Mouse (Mus musculus): ENCODE measurements around the gene Fcna.
A peak's percentile ranks its signal among the peaks of the same experiment; 100 is the strongest.

Gene Fcna

DNA sequence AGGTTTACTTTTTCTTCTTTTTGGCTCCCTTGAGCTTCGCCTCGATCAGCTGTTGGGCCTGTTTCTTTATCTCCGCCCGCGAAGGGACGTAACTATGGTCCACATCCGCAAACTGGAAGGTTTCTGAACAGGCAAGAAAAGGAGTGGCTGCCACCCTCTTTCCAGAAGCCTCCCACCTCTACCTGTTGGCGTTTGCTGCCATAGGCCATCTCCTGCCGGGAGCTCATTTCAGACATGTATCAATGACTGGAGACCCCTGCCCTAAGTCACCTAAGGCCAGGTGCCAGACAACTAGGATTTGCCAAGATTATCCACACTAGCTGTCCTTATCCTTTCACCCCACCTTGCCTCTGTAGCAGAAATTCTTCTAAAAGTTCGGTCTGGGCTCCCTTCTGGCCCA, 19.2 kb downstream of the Fcna start:
- no peak for DNase-seq (ENCODE audit: low read depth, low spot score)

DNA sequence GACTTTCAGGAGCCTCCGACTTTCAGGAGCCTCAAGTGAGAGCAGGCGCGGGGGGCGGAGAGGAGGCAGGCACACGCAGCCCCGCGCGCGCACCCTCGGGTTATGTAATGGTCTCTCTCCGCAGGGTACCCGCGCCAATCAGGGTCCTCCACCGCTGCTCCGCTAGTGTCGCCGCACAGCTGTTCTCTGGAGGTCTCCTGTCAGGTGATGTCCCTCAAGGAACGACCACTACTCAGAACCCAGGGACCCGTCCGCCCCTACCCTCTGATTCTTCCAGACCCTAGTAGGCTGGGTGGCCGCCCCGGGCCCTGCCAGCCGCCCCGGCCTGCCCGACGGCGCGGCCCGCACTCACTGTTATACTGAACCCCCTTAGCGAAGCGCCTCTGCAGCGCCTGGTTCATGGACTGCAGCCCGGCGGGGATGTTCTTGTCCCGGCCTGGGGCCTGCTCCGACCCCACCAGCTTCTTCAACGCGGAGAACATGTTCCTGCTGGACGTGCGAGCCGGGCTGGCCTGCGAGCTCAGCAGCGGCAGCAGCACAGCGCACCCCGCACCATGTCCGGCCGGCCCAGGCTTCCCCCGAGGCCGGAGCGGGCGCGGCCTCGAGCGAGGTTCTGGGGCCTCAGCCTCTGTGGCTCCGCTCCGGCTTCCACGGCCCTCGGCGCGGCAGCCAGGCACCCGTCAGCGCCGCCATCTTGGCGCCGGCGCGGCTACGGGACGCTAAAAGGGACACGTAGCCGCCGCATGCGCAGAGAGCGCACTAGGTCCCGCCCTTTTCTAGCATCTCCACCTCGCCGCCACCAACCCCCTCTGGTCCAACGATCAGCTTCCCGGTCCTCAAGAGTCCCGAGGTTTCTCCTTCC, 19.8 kb downstream of the Fcna start, which contains the start of gene Rabl6:
Rabl6 (minus strand) TSS at position 761 of the 862 bp plus-strand sequence.
- DNase-seq (ENCODE audit: low read depth, low spot score): peak; percentile 87

DNA sequence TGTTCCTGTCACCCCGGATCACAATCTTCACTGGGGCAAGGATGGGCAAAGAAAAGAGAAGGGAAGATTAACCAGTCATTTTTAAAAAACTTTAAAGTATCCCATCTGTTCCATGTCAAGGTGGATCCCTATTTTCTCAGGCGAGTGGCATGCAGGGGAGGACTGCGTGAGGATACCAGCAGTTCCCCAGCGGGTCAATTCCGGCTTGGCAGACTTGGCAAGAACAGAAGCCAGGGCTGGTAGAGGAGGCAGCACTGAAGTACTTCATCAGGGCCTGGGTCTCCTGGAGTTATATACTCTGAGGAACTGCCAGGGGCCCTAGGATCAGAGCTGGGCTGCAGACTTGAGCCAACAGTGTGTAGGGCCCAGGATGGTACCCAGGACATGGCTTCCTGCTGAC, 25.3 kb downstream of the Fcna start:
- no peak for DNase-seq (ENCODE audit: low read depth, low spot score)

DNA sequence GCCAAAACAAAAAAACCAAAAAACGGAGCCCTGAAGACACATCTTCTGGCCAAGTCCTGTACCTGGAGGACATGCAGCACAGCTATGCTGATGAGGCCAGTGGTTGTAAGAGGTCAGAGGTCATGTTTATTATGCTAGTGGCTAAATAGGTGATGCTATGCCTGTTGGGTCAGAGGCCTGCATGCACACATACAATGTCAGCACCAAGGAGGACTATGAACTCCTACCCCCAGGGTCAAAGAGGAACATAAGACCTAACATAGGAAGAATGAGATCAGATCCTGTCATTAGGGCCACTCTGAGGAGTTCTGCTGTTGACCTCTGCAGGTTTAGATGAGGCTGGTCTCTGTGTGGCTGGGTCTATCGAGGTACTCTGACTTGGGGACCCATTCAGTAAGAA, 27.8 kb downstream of the Fcna start:
- no peak for DNase-seq (ENCODE audit: low read depth, low spot score)

DNA sequence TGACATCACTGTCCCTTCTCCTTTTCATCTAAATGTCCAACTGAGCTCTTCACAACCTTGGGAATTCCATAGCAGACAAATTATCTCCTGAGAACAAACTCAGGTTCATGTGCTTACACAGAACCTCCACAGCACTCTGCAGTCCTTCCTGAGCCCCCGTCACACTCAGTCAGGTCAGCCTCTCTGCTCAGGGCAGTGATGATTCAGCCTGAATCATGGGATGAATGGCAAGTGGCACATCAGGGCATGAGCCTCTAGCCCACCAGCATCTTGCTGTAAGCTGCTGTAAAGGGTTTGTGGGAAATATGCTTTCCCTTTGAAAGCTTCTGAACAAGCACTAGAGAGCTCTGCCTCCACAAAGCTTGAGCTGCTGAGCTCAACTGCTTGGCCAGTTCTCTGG, 29.1 kb downstream of the Fcna start:
- no peak for DNase-seq (ENCODE audit: low read depth, low spot score)

DNA sequence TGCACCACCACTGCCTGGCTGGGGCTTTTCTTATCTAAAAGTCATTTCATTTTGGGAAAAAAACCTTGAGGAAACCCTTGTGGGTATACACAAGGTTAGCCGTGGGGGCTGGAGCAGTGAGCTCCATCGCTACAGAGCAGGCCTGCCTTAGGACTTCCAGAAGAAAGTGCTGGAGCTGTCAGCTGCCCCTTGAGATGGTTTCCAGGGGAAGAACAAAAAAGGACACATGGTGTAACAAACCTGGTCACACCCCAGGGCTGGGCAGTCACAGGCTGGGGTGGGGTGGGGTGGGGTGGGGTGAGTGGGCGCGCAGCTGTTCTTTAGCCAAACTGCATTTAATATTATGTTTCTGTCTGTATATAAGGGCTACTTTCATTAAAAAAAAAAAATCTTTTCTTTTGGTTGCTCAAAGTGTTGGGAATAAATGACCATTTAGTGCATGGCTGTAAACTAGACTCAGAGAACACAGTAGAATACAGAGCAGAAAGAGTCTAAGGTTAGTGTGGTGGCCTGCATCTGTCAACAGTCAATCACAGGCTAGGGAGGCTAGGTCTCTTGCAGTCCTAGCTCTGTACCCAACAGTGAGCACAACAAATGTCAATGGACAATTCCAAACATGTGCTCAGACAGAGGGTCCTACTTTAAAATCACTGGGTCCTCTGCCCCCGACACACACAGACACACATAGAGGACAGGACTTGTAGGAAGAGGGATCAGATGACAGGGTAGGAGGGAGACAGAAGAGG, 30.9 kb downstream of the Fcna start:
- DNase-seq (ENCODE audit: low read depth, low spot score): no peak

DNA sequence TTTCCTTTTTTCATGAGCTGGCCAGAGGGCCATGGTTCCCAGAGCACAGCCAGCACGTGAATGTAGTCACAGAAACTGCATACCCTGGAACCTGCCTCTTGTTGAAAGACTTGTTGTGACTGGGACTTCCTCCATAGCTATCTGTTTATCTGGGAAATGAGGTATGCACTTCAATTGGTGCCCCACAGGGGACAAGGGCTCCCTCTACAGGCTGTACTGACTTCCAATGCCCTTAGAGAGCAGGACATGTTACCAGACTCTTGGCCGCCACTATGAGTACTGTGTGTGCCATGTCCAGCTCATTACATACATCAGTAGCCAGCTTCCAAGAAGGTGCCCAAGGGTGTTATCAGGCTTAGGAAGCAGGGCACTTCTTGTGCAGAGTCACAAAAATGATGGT, 36.0 kb downstream of the Fcna start:
- DNase-seq (ENCODE audit: low read depth, low spot score): peak; percentile 53

DNA sequence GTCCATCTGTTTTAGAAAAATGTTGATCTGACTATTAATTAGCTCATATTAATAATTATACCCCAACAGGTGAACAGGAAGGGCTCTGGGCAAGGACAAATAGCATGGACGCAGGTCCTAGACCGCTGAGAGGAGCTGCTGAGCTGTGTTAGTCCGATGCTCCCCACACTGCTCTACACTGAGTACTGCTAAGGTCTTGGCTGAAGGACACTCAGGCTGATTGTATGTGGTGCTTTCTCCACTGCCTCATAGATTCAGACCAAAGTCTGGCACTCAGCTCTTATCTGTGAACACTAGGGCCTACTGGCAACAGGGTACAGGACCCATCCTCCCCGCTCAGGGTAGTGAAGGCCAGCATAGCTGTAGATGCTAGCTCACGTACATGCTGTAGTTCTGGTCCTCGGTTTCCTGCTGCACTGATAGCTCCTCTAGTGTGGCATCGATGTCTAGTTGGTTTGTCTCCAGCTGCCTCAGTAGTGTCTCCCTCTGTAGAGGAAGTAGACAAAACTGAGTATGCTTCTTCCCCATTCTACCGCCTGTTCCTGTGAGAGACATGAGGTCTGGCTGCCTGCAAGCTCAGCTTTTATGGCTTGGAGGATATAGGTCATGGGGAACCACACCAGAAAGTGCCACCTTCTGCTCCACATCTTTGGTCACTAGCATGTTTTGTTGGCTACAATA, 39.5 kb downstream of the Fcna start:
- DNase-seq (ENCODE audit: low read depth, low spot score): no peak

DNA sequence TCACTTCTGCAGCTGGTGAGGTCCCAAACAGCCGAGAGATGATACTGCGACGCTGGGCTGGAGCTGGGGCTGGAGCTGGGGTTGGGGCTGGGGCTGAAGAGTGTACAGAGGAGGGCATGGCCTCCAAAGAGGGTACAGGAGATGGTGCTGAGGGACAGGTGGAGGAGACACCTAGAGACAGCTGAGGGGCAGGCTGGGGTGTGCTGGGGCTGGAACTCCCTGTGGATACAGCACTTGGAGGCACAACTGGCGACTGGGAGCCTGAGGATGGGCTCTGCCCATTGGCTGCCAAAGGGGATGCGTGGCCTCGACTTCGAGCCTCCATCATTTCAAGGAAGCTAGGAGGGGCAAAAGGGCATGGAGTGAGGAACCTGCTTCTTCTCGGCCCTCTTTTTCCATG, 40.5 kb downstream of the Fcna start:
- no peak for DNase-seq (ENCODE audit: low read depth, low spot score)

DNA sequence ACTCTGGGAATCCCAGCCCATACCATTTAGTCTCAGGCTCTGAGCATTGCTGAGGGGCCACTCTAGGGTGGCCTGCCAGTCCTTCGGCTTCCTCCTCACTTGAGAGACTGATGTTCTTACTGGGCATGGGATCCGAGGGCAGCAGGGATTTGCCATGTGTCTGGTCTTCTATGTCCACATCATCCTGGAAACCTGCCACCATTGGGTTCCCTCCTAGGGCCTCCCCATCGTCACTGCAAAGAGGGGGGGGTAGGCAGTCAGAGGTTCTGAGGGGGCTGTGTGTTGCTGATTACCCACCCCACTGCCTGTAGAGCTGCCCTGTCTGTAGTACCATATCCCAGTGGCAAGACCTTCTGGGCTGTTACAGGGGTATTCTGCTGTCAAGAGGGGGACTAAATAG, 42.2 kb downstream of the Fcna start:
- no peak for DNase-seq (ENCODE audit: low read depth, low spot score)

DNA sequence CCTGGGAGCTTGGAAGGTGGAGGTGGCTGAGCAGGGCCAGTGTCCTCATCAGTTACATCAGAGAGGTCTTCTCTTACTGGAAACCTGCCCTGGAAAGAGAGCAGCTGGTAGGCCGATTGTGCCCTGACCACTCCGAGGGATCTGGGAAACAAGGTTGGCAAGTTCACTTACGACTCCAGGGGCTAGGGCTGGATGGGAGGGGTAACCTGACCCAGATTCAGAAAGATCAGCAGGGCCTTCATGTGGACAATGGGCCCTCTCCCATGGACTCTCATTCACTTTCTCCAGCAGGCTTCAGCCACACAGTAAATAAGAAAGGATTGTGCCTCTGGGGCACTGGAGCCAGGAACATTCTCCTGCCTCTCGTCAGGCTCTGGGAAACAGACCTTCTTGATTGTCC, 43.0 kb downstream of the Fcna start:
- no peak for DNase-seq (ENCODE audit: low read depth, low spot score)

DNA sequence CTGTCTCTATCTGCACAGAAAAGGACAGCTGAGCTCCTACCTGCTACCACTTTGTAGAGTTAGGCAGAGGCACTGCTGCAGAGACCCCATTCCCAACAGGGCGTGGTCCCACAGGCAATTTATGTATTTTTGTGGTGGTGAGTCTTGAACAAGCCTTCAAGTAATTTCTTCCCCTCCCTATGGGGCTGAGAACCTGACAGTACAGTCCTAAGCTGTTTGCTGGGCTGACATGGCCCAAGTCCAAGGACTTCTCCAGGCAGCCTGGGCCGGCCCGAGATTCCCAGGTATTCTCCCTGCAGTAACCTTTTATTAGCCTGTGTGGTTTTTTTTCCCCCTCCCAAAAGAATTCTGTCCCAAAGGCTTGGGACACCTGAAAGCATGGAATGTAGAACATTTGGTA, 43.7 kb downstream of the Fcna start:
- DNase-seq (ENCODE audit: low read depth, low spot score): no peak

DNA sequence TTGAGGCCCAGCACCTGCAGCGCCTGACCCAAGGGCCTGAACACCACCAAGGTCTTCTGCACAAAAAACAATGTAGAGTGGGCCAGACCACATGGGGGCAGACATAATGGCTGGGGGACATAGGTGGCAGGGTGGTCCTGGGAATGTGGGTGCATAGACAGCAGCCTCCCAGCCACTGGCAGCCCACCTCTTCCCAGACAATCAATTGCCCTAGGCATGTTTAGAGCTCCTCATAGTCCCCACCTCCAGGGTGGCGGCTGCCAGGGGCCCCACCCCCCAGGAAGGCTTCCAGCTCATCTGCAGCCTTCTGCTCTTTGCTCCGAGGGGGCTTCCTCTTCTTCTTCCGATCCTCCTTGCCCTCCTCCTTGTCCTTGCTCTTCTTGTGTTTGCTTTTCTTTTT, 44.3 kb downstream of the Fcna start:
- DNase-seq (ENCODE audit: low read depth, low spot score): no peak

DNA sequence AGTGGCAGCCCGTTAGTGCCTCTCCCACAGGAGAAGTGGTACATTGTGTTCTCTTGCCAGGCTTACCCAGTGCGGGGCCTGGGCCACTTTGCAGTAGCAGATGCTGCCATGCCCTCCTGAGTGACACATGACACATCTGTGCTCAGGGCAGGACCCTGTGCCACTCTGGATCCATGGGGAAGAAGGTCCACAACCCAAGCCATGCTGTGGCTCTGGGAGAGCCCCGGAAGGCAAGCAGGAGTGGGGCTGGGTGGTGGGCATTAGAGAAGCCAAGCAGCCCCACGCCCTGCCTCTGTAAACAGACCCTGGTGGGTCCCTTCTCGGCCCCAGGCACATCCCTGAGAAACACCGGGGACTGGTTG, 44.7 kb downstream of the Fcna start:
- DNase-seq (ENCODE audit: low read depth, low spot score): no peak

DNA sequence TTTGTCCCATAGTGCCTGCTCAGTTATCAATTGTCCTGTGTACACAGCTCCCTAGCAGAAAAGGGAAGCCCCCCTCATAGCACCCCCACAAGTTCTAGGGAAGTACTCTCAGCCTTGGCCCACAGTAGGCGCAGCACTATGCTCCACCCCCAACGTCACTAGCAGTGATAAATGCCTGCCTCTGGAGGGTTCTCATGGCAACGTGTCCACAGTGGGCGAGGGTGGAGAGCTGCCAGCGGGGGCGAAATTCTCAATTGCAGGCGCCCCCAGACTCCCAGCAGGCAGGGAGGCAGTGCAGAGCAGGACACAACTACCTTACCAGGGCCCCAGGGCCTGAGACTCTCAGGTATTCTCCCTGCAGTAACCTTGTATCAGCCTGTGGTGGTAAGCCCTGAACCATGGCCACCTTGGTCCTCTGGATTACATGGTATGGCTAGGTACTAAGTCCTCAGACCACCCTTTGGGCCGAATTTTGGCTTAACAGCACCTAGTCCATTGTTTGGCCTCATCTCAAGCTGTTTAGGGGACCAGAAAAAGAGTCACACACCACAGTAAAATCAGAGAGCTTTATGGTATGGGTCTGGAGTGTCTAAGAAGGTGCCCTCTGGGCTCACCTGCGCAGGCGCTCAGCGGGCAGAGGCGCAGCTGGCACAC, 45.2 kb downstream of the Fcna start:
- peak; percentile 33 for DNase-seq (ENCODE audit: low read depth, low spot score)

DNA sequence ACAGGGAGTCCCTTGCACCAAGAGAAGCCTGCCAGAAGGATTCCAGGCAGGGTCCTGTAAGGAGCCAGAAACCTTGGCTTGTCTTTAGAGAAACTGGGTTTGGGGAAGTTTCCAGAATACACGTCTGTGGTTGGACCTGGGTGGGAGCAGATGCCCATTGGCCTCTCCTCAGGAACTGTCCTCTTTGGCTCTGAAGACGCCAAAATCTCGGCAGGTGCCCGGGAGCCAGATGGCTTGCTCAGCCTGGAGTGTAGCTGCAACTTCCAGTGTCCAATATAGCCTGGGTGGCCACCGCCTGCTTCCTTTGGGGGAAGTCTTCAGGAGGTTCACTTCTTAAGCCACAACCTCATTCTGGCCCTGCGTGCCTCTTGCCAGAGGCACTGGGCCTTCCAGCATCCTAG, 45.9 kb downstream of the Fcna start:
- DNase-seq (ENCODE audit: low read depth, low spot score): no peak

DNA sequence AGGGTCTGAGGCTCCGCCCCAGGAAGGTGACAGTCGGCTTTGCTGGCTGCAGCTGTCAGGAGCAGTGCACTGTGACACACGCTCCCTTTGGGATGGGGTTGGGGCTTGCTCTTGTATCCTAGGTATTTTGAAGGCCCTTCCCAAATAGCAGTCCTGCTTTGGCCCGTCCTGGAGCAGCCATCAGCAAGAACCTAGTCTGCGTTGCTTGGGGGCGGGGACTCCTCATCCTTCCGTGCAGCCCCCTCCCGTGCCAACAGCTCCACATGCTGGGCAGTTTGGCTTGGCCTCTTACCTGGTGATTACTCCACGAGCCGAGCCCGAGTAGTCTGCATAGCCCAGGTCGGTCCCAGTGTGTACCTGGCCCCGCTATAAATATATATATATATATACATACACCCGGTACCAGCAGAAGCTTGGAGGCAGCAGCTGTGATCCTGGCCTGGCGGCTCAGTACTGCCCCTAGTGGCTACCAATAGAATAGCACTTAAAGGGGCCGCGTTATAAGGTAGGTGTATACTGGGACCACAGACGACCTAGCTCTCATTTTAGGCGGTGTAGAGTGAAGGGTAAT, 46.5 kb downstream of the Fcna start, which contains the start of gene Ajm1:
Ajm1 (minus strand) TSS at position 464 of the 571 bp plus-strand sequence.
- DNase-seq (ENCODE audit: low read depth, low spot score): peak; percentile 66

DNA sequence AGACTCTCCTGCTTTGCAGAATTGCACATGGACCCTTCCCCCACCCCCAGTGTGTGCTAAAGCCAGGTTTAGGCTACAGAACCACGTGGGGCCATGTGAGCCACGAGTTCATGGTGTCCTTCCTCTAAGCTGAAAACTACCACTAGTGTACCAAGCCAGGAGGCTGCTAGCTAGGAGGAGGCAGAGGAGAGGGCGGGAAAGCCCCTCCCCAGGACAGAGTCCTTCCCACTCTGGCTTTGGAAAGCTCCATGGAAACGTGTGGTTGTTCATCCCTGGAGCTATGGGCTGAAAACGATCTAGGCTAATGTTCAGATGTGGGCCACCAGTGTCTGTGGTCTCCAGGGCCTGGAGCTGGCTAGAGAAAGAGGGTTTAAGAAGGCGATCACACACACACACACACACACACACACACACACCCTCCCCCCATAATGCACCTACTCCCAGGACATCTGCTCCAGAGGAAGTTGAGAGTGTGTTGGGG, 47.2 kb downstream of the Fcna start:
- DNase-seq (ENCODE audit: low read depth, low spot score): no peak

DNA sequence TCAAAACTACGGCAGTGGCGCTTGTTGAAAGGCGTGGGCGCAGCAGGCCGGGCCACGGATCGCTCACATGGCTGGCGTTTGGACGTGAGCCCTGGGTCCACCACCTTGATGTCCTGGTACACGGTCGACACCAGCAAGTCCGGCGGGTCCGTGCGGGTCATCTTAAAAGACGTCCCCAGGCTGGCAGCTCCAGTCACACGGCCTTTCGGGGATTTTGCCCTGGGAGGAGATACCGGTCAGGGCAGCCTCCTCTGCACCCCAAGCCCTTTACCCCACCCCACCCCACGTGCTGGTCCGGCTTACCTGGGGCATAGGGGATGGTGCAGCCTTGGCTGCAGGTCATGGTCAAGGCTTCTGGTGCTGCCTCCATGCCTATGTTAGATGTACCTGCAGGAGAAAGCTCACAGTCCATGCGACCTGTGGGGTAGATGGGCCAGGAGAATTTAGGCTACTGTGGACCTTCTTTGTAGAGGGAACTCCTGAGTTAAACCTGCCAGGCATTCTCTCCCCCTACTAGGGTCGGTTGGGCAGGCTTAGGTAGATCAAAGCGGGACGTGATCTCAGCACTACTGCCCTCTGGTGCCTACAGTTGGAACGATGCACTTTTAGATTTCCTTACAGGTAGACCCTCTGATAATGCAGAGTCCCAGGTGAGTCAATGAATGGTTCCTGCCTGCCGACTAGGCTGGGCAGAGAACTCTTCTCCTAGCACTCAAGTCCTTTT, 47.9 kb downstream of the Fcna start:
- peak; percentile 84 for DNase-seq (ENCODE audit: low read depth, low spot score)
